In genomic region chr15:31349046-31349445, GRCm38 (mm10) we compare ENCODE assay signal across 17 mouse cellular contexts.
"Had no signal": no experiment of that assay in that cellular context is flagged by ENCODE, and none has a peak within 500 bp of the region (broad histone marks: within the 10 kb centered on the region; RNA-seq: fewer than 3 reads in every experiment).

No protein-coding gene starts in this region.

- H3K4me2 ChIP-seq: lung, embryonic 15.5 days; midbrain, embryonic 13.5 days; neural tube, embryonic 12.5 days; neural tube, embryonic 15.5 days; stomach, embryonic 15.5 days had no signal

- H3K9me3 ChIP-seq: lung, embryonic 15.5 days; midbrain, embryonic 10.5 days; midbrain, embryonic 13.5 days; neural tube, embryonic 12.5 days; neural tube, embryonic 15.5 days; stomach, embryonic 15.5 days had no signal

- ATAC-seq: midbrain, embryonic 13.5 days had no signal

- H3K27me3 ChIP-seq: lung, embryonic 15.5 days; midbrain, embryonic 13.5 days; neural tube, embryonic 12.5 days; neural tube, embryonic 15.5 days; stomach, embryonic 15.5 days had no signal

- H3K9ac ChIP-seq: liver, embryonic 14.5 days; lung, embryonic 15.5 days; midbrain, embryonic 13.5 days; neural tube, embryonic 12.5 days; neural tube, embryonic 15.5 days; stomach, embryonic 15.5 days had no signal

- DNase-seq: kidney, adult 18-20 months; kidney, postnatal 25 days; lung, adult 18-20 months; lung, postnatal 10 days; lung, postnatal 36 days; retina, postnatal 1 day; right cerebral cortex, postnatal 25 days; spleen, adult 18-20 months; thymus, postnatal 25 days had no signal

- H3K27ac ChIP-seq: kidney, postnatal 0 days; liver, embryonic 14.5 days; lung, embryonic 15.5 days; midbrain, embryonic 10.5 days; midbrain, embryonic 13.5 days; neural tube, embryonic 12.5 days; neural tube, embryonic 15.5 days had no signal

- H3K4me1 ChIP-seq: midbrain, embryonic 13.5 days; neural tube, embryonic 12.5 days had no signal

- H3K36me3 ChIP-seq: lung, embryonic 15.5 days; midbrain, embryonic 10.5 days; midbrain, embryonic 13.5 days; neural tube, embryonic 12.5 days; neural tube, embryonic 15.5 days; stomach, embryonic 15.5 days had no signal

- H3K4me3 ChIP-seq: lung, embryonic 15.5 days; midbrain, embryonic 10.5 days; midbrain, embryonic 13.5 days; neural tube, embryonic 12.5 days; neural tube, embryonic 15.5 days; stomach, embryonic 15.5 days had no signal
